Mouse (Mus musculus): ENCODE data around the gene Trim25.

Trim25 gene

DNA sequence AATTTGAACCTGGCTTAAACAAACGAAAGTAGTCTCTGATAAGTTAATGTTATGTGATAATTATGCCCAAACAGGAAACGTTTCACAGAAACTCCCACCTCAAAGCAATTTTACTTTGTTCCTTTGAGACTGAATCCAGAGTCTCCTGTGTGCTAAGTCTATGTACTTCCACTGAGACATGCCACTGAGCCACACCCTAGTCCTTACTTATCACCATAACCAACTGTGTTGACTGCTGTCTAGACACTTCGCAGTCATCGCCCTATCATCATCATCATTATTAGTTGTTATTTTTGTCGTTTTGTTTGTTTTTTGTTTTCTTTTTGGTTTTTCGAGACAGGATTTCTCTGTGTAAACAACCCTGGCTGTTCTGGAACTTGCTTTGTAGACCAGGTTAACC, 65.1 kb downstream of the Trim25 start:
- no peak for DNase-seq (ENCODE audit: low read depth, low spot score)

GRCm38 (mm10) chr11:89065297-89065696, 66.1 kb downstream of the Trim25 start:
- no peak for DNase-seq (ENCODE audit: low read depth, low spot score)

DNA sequence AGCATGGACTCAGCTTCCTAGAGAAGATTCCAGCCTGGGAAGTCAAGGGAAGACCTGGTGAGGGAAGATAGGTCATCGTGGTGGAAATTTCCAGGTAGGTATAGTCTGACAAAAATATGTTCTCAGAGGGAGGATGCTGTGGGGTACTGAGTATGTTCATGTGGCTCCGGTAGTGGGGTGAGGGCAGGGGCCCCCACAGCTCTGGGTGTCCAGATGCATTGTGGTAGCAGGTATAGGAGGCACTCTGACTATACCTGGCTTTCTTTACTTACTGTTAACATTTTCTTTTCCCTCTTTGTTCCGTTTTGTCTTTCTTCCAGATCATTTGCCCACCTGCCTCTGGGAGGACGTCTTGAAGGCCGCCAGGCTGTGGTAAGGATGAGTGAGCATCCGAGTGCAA, 67.0 kb downstream of the Trim25 start:
- no peak for DNase-seq (ENCODE audit: low read depth, low spot score)

DNA sequence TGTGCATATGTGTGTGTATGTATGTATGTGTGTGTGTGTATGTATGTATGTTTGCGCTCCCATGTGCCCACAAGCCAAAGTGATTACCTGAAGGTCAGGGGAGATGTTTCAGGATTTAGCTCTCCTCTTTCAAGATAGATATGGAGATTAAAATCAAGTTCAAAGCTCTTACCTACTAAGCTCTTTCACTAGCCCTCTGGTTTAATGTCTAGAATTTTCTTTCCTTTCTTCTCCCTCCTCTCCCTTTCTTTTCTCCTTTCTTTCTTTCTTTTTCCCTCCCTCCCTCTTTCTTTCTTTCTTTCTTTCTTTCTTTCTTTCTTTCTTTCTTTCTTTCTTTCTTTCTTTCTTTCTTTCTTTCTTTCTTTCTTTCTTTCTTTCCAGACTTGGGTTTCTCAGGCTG, 67.6 kb downstream of the Trim25 start, which contains the start of gene Dgke:
Gene Dgke (minus strand): TSS at position 101 of the 400 bp plus-strand sequence.
- DNase-seq (ENCODE audit: low read depth, low spot score), result no peak

- no peak for DNase-seq (ENCODE audit: low read depth, low spot score)
Measured at GRCm38 (mm10) chr11:89067301-89067822, 68.2 kb downstream of the Trim25 start.

DNA sequence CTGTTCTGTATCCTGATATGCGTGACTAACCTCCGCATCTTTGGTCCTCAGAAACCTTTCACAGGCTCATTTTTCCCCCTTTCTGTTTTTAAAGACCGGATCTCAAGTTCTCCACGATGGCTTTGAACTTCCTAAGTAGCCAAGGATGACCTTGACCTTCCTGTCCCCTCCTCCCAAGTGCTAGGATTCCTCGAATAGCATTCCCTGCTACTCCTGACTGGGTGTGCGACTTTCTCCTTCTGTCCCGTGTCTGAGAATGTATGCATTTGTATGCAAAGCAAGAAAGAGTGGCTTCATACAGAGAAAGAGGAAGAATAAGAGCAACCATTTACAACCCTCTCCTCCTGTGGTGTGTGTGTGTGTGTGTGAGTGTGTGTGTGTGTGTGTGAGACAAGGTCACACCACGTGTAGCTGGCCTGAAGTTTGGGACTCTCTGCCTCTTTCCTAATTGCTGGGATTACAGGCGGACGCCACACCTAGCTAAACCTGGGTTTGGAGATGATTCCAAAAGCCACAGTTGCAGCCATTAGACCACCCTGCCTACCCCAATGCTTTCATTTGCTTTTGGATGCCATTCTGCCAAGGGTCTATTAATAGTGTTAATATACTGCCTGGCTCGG, 68.8 kb downstream of the Trim25 start:
- no peak for DNase-seq (ENCODE audit: low read depth, low spot score)

GRCm38 (mm10) chr11:89068649-89069048, 69.5 kb downstream of the Trim25 start:
- DNase-seq (ENCODE audit: low read depth, low spot score), result no peak

GRCm38 (mm10) chr11:89069303-89069702, 70.1 kb downstream of the Trim25 start:
- peak; percentile 71 for DNase-seq (ENCODE audit: low read depth, low spot score)
